Mouse (Mus musculus) C2C12 (cell line): ENCODE results near the gene Trim40.

Experiments
- CEBPB ChIP-seq: IDR thresholded peaks from one replicate; pipeline ENCODE4 v1.6.1; 2011; ENCODE audit warnings: low read depth, mild to moderate bottlenecking, control low read depth, moderate library complexity
- CTCF ChIP-seq: IDR thresholded peaks from one replicate; pipeline ENCODE4 v1.5.1; 2011; ENCODE audit not compliant: control insufficient read depth, insufficient read depth, insufficient read length
- FOSL1 ChIP-seq: IDR thresholded peaks from one replicate; pipeline ENCODE4 v1.8.0; 2011; ENCODE audit warnings: mild to moderate bottlenecking, low read length; ENCODE audit not compliant: poor library complexity, insufficient read depth, severe bottlenecking
- MAX ChIP-seq: IDR thresholded peaks from one replicate; pipeline ENCODE4 v1.6.1; 2011; ENCODE audit warnings: mild to moderate bottlenecking, control low read depth
- MYOG ChIP-seq: IDR thresholded peaks from one replicate; pipeline ENCODE4 v1.6.1; 2011; ENCODE audit not compliant: control insufficient read depth, insufficient read length; ENCODE audit errors: extremely low read depth
- USF1 ChIP-seq: IDR thresholded peaks from one replicate; pipeline ENCODE4 v1.6.1; 2011; ENCODE audit warnings: low read depth, mild to moderate bottlenecking, control low read depth, moderate library complexity

DNA sequence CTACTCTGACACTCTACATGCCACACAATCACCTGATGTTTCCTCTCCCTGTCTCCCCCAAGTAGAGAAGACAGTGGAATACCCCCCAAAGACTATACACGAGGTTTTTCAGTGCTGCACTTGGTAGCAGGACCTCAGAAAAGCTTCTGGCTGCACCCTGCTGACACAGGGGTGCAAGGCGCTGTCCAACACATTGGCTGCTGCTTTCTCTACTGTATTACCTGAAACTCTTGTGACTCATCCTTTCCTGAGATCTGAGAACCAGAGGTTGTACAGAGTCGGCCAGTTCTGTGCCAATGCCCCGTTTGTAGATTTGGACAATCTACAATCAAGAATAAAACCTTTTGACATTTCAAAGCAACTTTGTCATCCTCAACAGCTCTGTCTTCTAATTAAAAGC, 19.9 kb upstream of the Trim40 start:
- TF ChIP-seq CTCF (no peak), FOSL1 (no peak), MYOG (no peak), CEBPB (no peak), USF1 (no peak), MAX (no peak)
